In the genomic region with DNA sequence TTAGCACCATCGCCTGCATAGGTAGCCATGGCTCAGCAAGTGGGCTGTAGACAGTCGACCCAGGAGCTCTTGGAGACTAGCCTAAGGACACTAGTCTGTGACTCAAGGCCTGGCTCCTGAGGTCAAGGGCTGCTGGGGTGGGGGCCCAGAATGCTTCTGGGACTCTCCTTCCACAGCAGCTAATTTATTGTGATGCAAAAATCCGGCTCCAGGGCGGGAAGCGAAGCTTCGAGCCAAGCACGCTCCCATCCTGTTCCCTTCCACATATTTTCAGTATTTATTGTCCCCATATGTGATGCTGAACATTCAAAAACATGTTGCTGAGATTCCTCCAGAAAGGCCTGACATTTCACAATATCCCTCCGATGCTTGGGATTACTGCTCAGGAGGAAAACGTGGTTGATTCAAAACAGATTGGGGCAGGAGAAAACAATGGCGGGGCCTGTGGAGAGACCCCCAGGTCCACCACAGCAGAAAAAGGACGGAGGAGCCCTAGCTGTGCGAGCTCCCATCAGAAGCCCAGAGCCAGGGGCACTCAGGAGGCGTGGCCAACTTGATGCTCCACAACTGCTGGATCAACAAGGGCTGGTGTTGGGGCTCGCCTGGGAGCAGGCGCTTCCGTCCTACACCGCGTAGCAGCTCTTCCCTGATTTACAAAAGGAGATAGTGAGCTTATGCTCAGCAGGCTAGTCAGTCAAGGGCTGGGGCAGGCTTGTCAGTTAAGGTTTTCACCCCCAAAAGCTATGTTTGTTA, we compare ENCODE assay signal across 10 mouse cellular contexts.
DNase-seq lines count a peak whose midpoint lies in the region; ATAC-seq lines count a peak whose summit lies in the region.
"Had no signal": no experiment of that assay in that cellular context is flagged by ENCODE, and none has a peak within 500 bp of the region (broad histone marks: within the 10 kb centered on the region; RNA-seq: fewer than 3 reads in every experiment).

No protein-coding gene starts in this region.

- H3K9me3 ChIP-seq in lung, embryonic 15.5 days: no peaks in the 10 kb centered on the region
- no peaks in the 10 kb centered on the region for H3K9me3 ChIP-seq in hindbrain, embryonic 15.5 days
- no peaks in the 10 kb centered on the region for H3K9me3 ChIP-seq in stomach, embryonic 14.5 days (ENCODE audit: control insufficient read depth, low read depth, low read length)

- ATAC-seq in lung, embryonic 15.5 days (ENCODE audit: borderline replicate concordance, extremely low read depth, low FRiP score, low TSS enrichment): 0 out of 2 replicates have a peak, but pooled peaks have one; percentile 37
- peak; percentile 56; the same call in 1 of the 2 replicates for ATAC-seq in hindbrain, embryonic 15.5 days (ENCODE audit: low FRiP score, low read depth)
- peak; percentile 43; the same call in 1 of the 2 replicates for ATAC-seq in stomach, embryonic 14.5 days (ENCODE audit: insufficient number of reproducible peaks, insufficient read depth, low FRiP score, low read depth)
- ATAC-seq in granulocyte monocyte progenitor cell, adult 5-6 weeks (replicated peaks; ENCODE audit: poor library complexity, severe bottlenecking): no peak

- WGBS in lung, embryonic 15.5 days: 32% methylated on average over 18 of the region's 18 CpGs
- WGBS in hindbrain, embryonic 15.5 days: 25% methylated on average over 18 of the region's 18 CpGs
- 31% methylated on average over 18 of the region's 18 CpGs for WGBS in stomach, embryonic 14.5 days

- no peak overlapping the region for H3K4me3 ChIP-seq in lung, embryonic 15.5 days
- H3K4me3 ChIP-seq in hindbrain, embryonic 15.5 days: no peak overlapping the region
- H3K4me3 ChIP-seq in stomach, embryonic 14.5 days (ENCODE audit: low read depth, low read length): no peak overlapping the region

- H3K4me2 ChIP-seq in lung, embryonic 15.5 days: no peak overlapping the region
- 0 out of 2 replicates have a peak overlapping the region, but pooled peaks have one; percentile 4 for H3K4me2 ChIP-seq in hindbrain, embryonic 15.5 days
- no peak overlapping the region for H3K4me2 ChIP-seq in stomach, embryonic 14.5 days (replicated peaks; ENCODE audit: low read depth, low read length)

- H3K4me1 ChIP-seq in lung, embryonic 15.5 days: no peaks in the 10 kb centered on the region
- no peaks in the 10 kb centered on the region for H3K4me1 ChIP-seq in hindbrain, embryonic 15.5 days (replicated peaks)
- no peaks in the 10 kb centered on the region for H3K4me1 ChIP-seq in stomach, embryonic 14.5 days (ENCODE audit: control insufficient read depth, insufficient read depth, low read length)

- no peak overlapping the region for H3K9ac ChIP-seq in lung, embryonic 15.5 days
- no peak overlapping the region for H3K9ac ChIP-seq in hindbrain, embryonic 15.5 days
- H3K9ac ChIP-seq in stomach, embryonic 14.5 days (replicated peaks; ENCODE audit: low read depth, low read length): no peak overlapping the region

- DNase-seq in adrenal gland, postnatal 14 days: peak; percentile 11
- DNase-seq in adrenal gland, adult 2 months: no peak
- no peak for DNase-seq in lung, postnatal 4 days
- no peak for DNase-seq in left cerebral cortex, postnatal 14 days (ENCODE audit: low spot score in 2 of 2)
- DNase-seq: cerebellum, postnatal 10 days; right cerebral cortex, postnatal 4 days had no signal

- no peaks in the 10 kb centered on the region for H3K36me3 ChIP-seq in lung, embryonic 15.5 days
- H3K36me3 ChIP-seq in hindbrain, embryonic 15.5 days: no peaks in the 10 kb centered on the region
- no peaks in the 10 kb centered on the region for H3K36me3 ChIP-seq in stomach, embryonic 14.5 days (ENCODE audit: control insufficient read depth, insufficient read depth, low read length)

- H3K27ac ChIP-seq in lung, embryonic 15.5 days: no peak overlapping the region
- no peak overlapping the region for H3K27ac ChIP-seq in hindbrain, embryonic 15.5 days (replicated peaks)
- H3K27ac ChIP-seq in stomach, embryonic 14.5 days (ENCODE audit: low read length): no peak overlapping the region

- H3K27me3 ChIP-seq in lung, embryonic 15.5 days: no peaks in the 10 kb centered on the region
- H3K27me3 ChIP-seq in hindbrain, embryonic 15.5 days: no peaks in the 10 kb centered on the region
- H3K27me3 ChIP-seq in stomach, embryonic 14.5 days (ENCODE audit: control insufficient read depth, insufficient read depth, low read length): no peaks in the 10 kb centered on the region

- intact Hi-C loops in left cerebral cortex, postnatal 14 days (cut with DNase I): no loop called here
